Mouse (Mus musculus): Measurements from ENCODE around the gene Kiss1r. TPM values are rescaled to one million over a fixed set of nuclear protein-coding genes. Genes with fewer than 3 reads are reported as not detected.

The Kiss1r gene
- polyA plus RNA-seq, 1 experiment from 2014 or later, result 1.5 TPM

DNA sequence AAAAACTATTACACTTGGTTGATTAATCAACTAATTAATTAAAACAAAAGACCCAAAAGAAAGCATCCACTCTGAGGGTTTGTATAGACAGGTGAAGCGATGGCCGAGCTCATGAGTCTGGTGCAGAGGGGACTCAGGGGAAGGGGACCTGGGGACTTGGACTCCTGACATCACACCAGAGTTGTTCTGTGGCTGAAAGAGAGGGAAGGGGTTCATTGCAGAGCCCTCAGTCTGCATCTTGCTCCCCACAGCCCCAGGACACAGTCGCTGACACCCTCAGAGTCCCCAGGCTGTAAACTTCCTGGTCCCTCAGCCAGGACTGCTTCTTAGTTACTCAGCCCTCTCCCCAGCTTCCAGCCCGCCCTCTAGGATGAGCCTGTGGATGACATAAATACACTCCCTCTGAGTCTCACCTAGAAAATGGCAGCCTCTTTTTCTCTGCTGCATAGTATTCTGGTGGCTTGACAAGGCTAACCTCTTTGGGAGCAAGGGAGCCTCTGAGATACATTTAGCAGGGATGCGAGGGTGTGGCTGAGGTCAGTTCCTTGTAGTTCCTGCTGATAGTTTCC is 845 bp downstream of the Kiss1r start:
- H3K27ac ChIP-seq (replicated peaks), result no peak overlapping the region
- ATAC-seq (ENCODE audit: low FRiP score, low read depth), result no peak
- WGBS, result 62% methylated on average over 5 of the region's 5 CpGs
- peaks cover 3% of the 10 kb centered on the region; the same call in 1 of the 2 replicates for H3K36me3 ChIP-seq
- peak overlapping the region; percentile 98 for H3K4me2 ChIP-seq (replicated peaks)
- peak overlapping the region; percentile 82 for H3K4me3 ChIP-seq
- H3K27me3 ChIP-seq, result peaks cover 56% of the 10 kb centered on the region
- peak overlapping the region; percentile 96; the same call in 1 of the 2 replicates for H3K9ac ChIP-seq (replicated peaks)
- H3K9me3 ChIP-seq, result no peaks in the 10 kb centered on the region
- H3K4me1 ChIP-seq, result peaks cover 60% of the 10 kb centered on the region

- Histone ChIP-seq H3K27ac (replicated peaks) (no peak overlapping the region), H3K4me1 (peaks cover 60% of the 10 kb centered on the region), H3K4me3 (peak overlapping the region; percentile 13), H3K4me2 (replicated peaks) (peak overlapping the region; percentile 8; the same call in 1 of the 2 replicates), H3K36me3 (no peaks in the 10 kb centered on the region), H3K9ac (replicated peaks) (no peak overlapping the region; the same call in 1 of the 2 replicates), H3K9me3 (no peaks in the 10 kb centered on the region), H3K27me3 (peaks cover 65% of the 10 kb centered on the region)
- ATAC-seq (ENCODE audit: low FRiP score, low read depth), result no peak
- WGBS, result 3% methylated on average over 34 of the region's 35 CpGs
Measured at GRCm38 (mm10) chr10:79918231-79919078, 1.7 kb downstream of the Kiss1r start.

- H3K9me3 ChIP-seq, result no peaks in the 10 kb centered on the region
- WGBS, result 3% methylated on average over 21 of the region's 21 CpGs
- no peak overlapping the region for H3K9ac ChIP-seq (replicated peaks)
- peaks cover 54% of the 10 kb centered on the region for H3K4me1 ChIP-seq
- H3K36me3 ChIP-seq, result no peaks in the 10 kb centered on the region
- ATAC-seq (ENCODE audit: low FRiP score, low read depth), result no peak
- H3K4me2 ChIP-seq (replicated peaks), result no peak overlapping the region
- H3K27ac ChIP-seq (replicated peaks), result no peak overlapping the region
- peaks cover 72% of the 10 kb centered on the region for H3K27me3 ChIP-seq
- peak overlapping the region; percentile 13; the same call in 1 of the 2 replicates for H3K4me3 ChIP-seq
Measured at GRCm38 (mm10) chr10:79919251-79919849, 2.6 kb downstream of the Kiss1r start.

DNA sequence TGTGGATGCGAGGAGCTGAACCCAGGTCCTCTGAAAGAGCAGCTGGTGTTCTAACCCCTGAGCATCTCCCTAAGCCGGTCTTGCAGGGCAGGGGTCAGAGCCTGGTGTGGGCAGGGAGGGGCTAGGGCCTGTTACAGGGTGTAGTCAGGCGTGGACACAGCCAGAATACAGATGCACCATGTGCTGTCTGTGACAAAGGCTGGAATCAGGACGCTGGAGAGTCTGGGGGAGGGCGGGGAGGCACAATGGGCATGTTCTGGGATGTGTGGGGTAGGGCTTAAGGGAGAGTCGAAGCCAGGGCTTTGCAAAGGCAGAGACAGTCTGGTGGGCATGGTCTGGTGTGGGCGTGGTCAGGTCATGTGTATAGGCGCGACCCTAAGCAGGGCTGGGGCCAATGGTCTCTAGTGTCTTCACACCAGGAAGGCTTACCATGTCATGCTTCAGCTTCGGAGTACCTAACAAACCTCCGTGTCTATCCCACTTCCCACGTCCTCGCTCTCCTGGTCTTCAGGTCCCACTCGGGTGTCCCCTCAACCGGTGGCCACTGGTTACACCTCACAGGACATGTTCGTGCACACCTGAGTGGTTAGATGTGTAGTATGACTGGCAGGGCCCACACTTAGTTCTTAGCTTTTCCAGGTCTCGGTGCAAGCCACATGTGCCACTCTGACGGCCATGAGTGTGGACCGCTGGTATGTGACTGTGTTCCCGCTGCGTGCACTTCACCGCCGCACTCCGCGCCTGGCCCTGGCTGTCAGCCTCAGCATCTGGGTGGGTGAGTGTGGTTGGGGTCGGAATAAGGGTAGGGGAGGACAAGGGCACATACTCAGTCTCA is 3.5 kb downstream of the Kiss1r start:
- H3K27me3 ChIP-seq, result peaks cover 72% of the 10 kb centered on the region
- H3K4me2 ChIP-seq (replicated peaks), result peak overlapping the region; percentile 42; the same call in 1 of the 2 replicates
- 0 out of 2 replicates have a peak overlapping the region, but pooled peaks have one; percentile 17 for H3K9ac ChIP-seq (replicated peaks)
- WGBS, result 16% methylated on average over 26 of the region's 26 CpGs
- 0 out of 2 replicates have a peak, but pooled peaks have one; percentile 10 for ATAC-seq (ENCODE audit: low FRiP score, low read depth)
- H3K9me3 ChIP-seq, result no peaks in the 10 kb centered on the region
- no peak overlapping the region for H3K27ac ChIP-seq (replicated peaks)
- H3K36me3 ChIP-seq, result no peaks in the 10 kb centered on the region
- peaks cover 48% of the 10 kb centered on the region for H3K4me1 ChIP-seq
- peak overlapping the region; percentile 27 for H3K4me3 ChIP-seq

DNA sequence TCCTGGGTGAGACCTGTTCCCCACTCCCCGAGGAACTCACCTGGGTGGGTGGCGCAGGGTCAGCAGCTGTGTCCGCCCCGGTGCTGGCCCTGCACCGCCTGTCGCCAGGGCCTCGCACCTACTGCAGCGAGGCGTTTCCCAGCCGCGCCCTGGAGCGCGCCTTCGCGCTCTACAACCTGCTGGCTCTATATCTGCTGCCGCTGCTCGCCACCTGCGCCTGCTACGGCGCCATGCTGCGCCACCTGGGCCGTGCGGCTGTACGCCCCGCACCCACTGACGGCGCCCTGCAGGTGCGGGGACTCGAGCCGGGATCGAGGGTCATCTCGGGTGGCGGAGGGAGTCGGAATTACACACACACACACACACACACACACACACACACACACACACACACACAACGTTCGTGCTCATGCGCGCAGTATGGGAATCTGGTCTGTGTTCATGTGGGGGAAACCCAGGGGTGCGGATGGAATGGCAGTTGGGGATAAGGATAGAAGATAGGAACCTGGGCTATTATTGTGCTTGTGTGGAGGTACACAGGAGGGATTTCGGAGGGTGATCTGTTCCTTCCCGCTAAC is 4.3 kb downstream of the Kiss1r start, which contains the start of gene R3hdm4:
Gene R3hdm4 (minus strand): TSS at position 251 of the 578 bp plus-strand sequence.
- Histone ChIP-seq H3K9ac (replicated peaks) (0 out of 2 replicates have a peak within 1 kb of the TSS, but pooled peaks have one; percentile 17), H3K4me1 (peaks cover 48% of the 10 kb centered on the region)
- WGBS, result 4% methylated on average over 40 of the region's 41 CpGs

DNA sequence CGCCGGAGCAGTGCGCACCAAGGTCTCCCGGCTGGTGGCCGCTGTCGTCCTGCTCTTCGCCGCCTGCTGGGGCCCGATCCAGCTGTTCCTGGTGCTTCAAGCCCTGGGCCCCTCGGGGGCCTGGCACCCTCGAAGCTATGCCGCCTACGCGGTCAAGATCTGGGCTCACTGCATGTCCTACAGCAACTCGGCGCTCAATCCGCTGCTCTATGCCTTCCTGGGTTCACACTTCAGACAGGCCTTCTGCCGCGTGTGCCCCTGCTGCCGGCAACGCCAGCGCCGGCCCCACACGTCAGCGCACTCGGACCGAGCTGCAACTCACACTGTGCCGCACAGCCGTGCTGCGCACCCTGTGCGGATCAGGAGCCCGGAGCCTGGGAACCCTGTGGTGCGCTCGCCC is 4.8 kb downstream of the Kiss1r start:
- peaks cover 48% of the 10 kb centered on the region for H3K4me1 ChIP-seq
- H3K9me3 ChIP-seq, result no peaks in the 10 kb centered on the region
- H3K4me2 ChIP-seq (replicated peaks), result peak overlapping the region; percentile 42
- H3K27ac ChIP-seq (replicated peaks), result no peak overlapping the region
- H3K36me3 ChIP-seq, result no peaks in the 10 kb centered on the region
- WGBS, result under 1% methylated on average over 34 of the region's 34 CpGs
- peak overlapping the region; percentile 27 for H3K4me3 ChIP-seq
- H3K9ac ChIP-seq (replicated peaks), result 0 out of 2 replicates have a peak overlapping the region, but pooled peaks have one; percentile 15
- ATAC-seq (ENCODE audit: low FRiP score, low read depth), result no peak
- H3K27me3 ChIP-seq, result peaks cover 77% of the 10 kb centered on the region

More for the DNA sequence above, 4.3 kb downstream of the Kiss1r start, which contains the start of gene R3hdm4:
- ATAC-seq (ENCODE audit: low FRiP score, low read depth), result no peak
- Histone ChIP-seq H3K4me3 (peak within 1 kb of the TSS; percentile 27), H3K4me2 (replicated peaks) (peak within 1 kb of the TSS; percentile 42), H3K36me3 (no peaks in the 10 kb centered on the region), H3K27me3 (peaks cover 76% of the 10 kb centered on the region), H3K9me3 (no peaks in the 10 kb centered on the region), H3K27ac (replicated peaks) (no peak within 1 kb of the TSS)

- 10% methylated on average over 29 of the region's 29 CpGs for WGBS
- no peak overlapping the region for H3K4me2 ChIP-seq (replicated peaks)
Measured at GRCm38 (mm10) chr10:79924998-79925784, 8.4 kb downstream of the Kiss1r start.

GRCm38 (mm10) chr10:79925785-79926490 is 9.2 kb downstream of the Kiss1r start:
- no peak; the same call in 1 of the 2 replicates for ATAC-seq (ENCODE audit: low FRiP score, low read depth)
- Histone ChIP-seq H3K9me3 (no peaks in the 10 kb centered on the region), H3K4me2 (replicated peaks) (peak overlapping the region; percentile 88), H3K9ac (replicated peaks) (peak overlapping the region; percentile 88; the same call in 1 of the 2 replicates), H3K27me3 (peaks cover 38% of the 10 kb centered on the region), H3K36me3 (peaks cover 4% of the 10 kb centered on the region), H3K4me1 (peaks cover 54% of the 10 kb centered on the region), H3K4me3 (peak overlapping the region; percentile 90), H3K27ac (replicated peaks) (peak overlapping the region; percentile 90; the same call in 1 of the 2 replicates)
- WGBS, result 10% methylated on average over 14 of the region's 15 CpGs

More at GRCm38 (mm10) chr10:79924998-79925784, 8.4 kb downstream of the Kiss1r start:
- no peak overlapping the region; the same call in 1 of the 2 replicates for H3K9ac ChIP-seq (replicated peaks)
- no peaks in the 10 kb centered on the region for H3K36me3 ChIP-seq
- H3K4me1 ChIP-seq, result peaks cover 54% of the 10 kb centered on the region
- H3K4me3 ChIP-seq, result 0 out of 2 replicates have a peak overlapping the region, but pooled peaks have one; percentile 0
- no peaks in the 10 kb centered on the region for H3K9me3 ChIP-seq
- H3K27ac ChIP-seq (replicated peaks), result no peak overlapping the region
- no peak for ATAC-seq (ENCODE audit: low FRiP score, low read depth)
- peaks cover 45% of the 10 kb centered on the region for H3K27me3 ChIP-seq

DNA sequence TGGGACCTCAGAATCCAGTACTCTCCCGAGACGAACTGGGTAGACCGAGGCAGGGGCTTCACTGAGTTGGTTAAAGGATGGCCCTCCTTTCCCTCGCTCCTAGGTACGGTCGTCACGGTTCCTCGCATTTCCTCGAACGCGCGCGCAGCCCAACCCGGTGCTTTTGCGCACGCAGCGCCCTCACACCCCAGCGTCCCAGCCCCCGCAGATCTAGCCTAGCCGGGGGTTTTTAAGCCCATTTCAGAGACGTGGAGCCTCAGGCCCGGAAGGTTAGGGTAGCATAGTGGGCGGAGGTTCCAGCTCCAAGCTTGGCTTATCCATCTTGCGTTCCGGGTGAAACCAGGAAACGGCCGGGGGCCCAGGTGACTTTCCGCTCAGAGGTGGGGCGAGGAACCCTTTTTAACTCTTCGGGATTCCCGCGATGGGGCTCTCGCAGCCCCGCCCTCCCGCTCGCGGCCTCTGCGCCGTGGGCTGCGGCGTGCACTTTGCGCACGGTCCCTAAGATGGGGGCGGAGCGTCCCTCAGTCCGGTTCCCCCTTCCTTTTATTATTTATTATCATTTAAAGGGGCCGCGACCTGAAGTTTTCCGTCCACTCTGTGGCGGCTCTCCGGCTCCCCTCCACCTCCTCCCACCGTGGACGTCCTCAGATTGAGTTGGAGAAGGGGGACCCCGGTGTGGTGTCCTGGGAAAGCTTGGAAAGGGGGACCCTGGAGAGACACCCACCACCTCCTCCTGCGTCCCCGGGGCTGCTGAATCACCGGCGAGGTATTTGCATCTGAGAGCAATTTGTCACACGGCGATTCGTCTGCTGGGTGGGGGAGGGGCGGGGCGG is 9.9 kb downstream of the Kiss1r start, which contains the start of gene Arid3a:
Gene Arid3a (plus strand): TSS at position 553 of the 833 bp plus-strand sequence.
- peak; percentile 70 for ATAC-seq (ENCODE audit: low FRiP score, low read depth)
- Histone ChIP-seq H3K27me3 (peaks cover 30% of the 10 kb centered on the region), H3K36me3 (peaks cover 12% of the 10 kb centered on the region), H3K27ac (replicated peaks) (peak within 1 kb of the TSS; percentile 90), H3K9ac (replicated peaks) (peak within 1 kb of the TSS; percentile 88), H3K9me3 (no peaks in the 10 kb centered on the region), H3K4me1 (peaks cover 49% of the 10 kb centered on the region), H3K4me2 (replicated peaks) (peak within 1 kb of the TSS; percentile 88), H3K4me3 (peak within 1 kb of the TSS; percentile 90)
- WGBS, result under 1% methylated on average over 63 of the region's 63 CpGs

Data from midbrain, embryonic 12.5 days (tissue).